Mouse (Mus musculus) limb, embryonic 14.5 days (tissue): ENCODE data around the gene Ccdc152. TPM values are rescaled to one million over a fixed set of nuclear protein-coding genes. Genes with fewer than 3 reads are reported as not detected.

ENCODE experiments used
- ATAC-seq: fragments of 200-750 bp; cut with Nextera tagmentation; 2 replicates; pipeline ENCODE4 v1.8.0; 2017; ENCODE audit warnings: low read depth, moderate number of reproducible peaks, moderate TSS enrichment; ENCODE audit not compliant: low FRiP score
- DNase-seq: peaks from one replicate; pipeline ENCODE4 v3.0.0-alpha.2; 2015; ENCODE audit warnings: low spot score
- H3K27ac ChIP-seq: fragments of 300-500 bp; sonication (generic); replicated peaks from 2 replicates; pipeline ENCODE4 v1.5.1; 2014; ENCODE audit warnings: low read depth, mild to moderate bottlenecking, low read length, moderate library complexity, mixed read lengths
- H3K27me3 ChIP-seq: fragments of 300-500 bp; sonication (generic); 2 replicates; pipeline ENCODE4 v1.6.1; 2014; ENCODE audit warnings: low read length, mixed read lengths; ENCODE audit not compliant: control insufficient read depth, insufficient read depth
- H3K36me3 ChIP-seq: fragments of 300-500 bp; sonication (generic); 2 replicates; pipeline ENCODE4 v1.6.1; 2014; ENCODE audit warnings: mild to moderate bottlenecking, low read length, moderate library complexity, mixed read lengths; ENCODE audit not compliant: control insufficient read depth, insufficient read depth
- H3K4me1 ChIP-seq: fragments of 300-500 bp; sonication (generic); 2 replicates; pipeline ENCODE4 v1.6.1; 2014; ENCODE audit warnings: antibody characterized with exemption, low read length, mixed read lengths; ENCODE audit not compliant: control insufficient read depth, insufficient read depth
- H3K4me2 ChIP-seq: fragments of 300-500 bp; sonication (generic); replicated peaks from 2 replicates; pipeline ENCODE4 v1.6.1; 2014; ENCODE audit warnings: low read depth, mild to moderate bottlenecking, low read length, moderate library complexity; ENCODE audit not compliant: severe bottlenecking
- H3K4me3 ChIP-seq: fragments of 300-500 bp; sonication (generic); replicated peaks from 2 replicates; pipeline ENCODE4 v1.5.1; 2014; ENCODE audit warnings: low read length
- H3K9ac ChIP-seq: fragments of 300-500 bp; sonication (generic); 2 replicates; pipeline ENCODE4 v1.6.1; 2014; ENCODE audit warnings: mild to moderate bottlenecking, low read depth, low read length, moderate library complexity; ENCODE audit not compliant: severe bottlenecking
- H3K9me3 ChIP-seq: fragments of 300-500 bp; sonication (generic); 2 replicates; pipeline ENCODE4 v1.6.1; 2016; ENCODE audit warnings: low read length; ENCODE audit not compliant: control insufficient read depth
- POLR2A ChIP-seq: fragments of 200-500 bp; IDR thresholded peaks from 2 replicates; pipeline ENCODE4 v1.8.0; 2012; ENCODE audit warnings: inconsistent platforms, mild to moderate bottlenecking, moderate library complexity, borderline replicate concordance; ENCODE audit not compliant: insufficient read depth, insufficient read length; ENCODE audit errors: extremely low read depth
- WGBS: fragments of 180-500 bp; shearing (Covaris S2); extraction: QIAGEN DNeasy Blood & Tissue Kit; methylation state at CpG from one replicate; pipeline ENCODE4 v1.1.7; 2014; 5-methylcytosine and 5-hydroxymethylcytosine counted together
- polyA plus RNA-seq, 2 experiments: library from polyadenylated mRNA; depleted of rRNA in 1 of 2; stranded (reverse) in 1 of 2; unstranded in 1 of 2; fragments of >200 nt; fragmentation: Nextera tagmentation in 1 of 2; extraction: Ambion mirVana in 1 of 2; gene quantifications; 2 replicates each; pipeline versions ENCODE4 v1.2.1 to v1.2.3; 2012 to 2014

The Ccdc152 gene
- polyA plus RNA-seq (2012; rRNA removed) (0.56 and 0.77 TPM in 2 replicates), polyA plus RNA-seq (2014; fragmentation: Nextera tagmentation; extraction: Ambion mirVana) (0.26 TPM in 1 of 2 replicates, not detected in the other)

- Histone ChIP-seq H3K4me1 (no peaks in the 10 kb centered on the region), H3K4me2 (no peak within 1 kb of the TSS), H3K27ac (no peak within 1 kb of the TSS), H3K9ac (no peak within 1 kb of the TSS), H3K36me3 (no peaks in the 10 kb centered on the region), H3K9me3 (no peaks in the 10 kb centered on the region), H3K4me3 (no peak within 1 kb of the TSS), H3K27me3 (no peaks in the 10 kb centered on the region)
- 91% methylated on average over 12 of the region's 12 CpGs for WGBS
- TF ChIP-seq POLR2A = no peak
- ATAC-seq (no peak), DNase-seq (no peak)
These were observed at the start of gene Ccdc152 for GRCm38 (mm10) chr15:3303426-3303825. TSS of gene Ccdc152 (minus strand) at chr15:3303526.

GRCm38 (mm10) chr15:3349306-3350064, 46.2 kb upstream of the Ccdc152 start:
- no peak for DNase-seq
- no peak for ATAC-seq
- WGBS = 68% methylated on average over 6 of the region's 6 CpGs
- Histone ChIP-seq H3K27ac (no peak overlapping the region), H3K4me2 (no peak overlapping the region), H3K9ac (no peak overlapping the region), H3K4me1 (no peaks in the 10 kb centered on the region), H3K27me3 (no peaks in the 10 kb centered on the region), H3K4me3 (no peak overlapping the region), H3K36me3 (no peaks in the 10 kb centered on the region; the same call in 1 of the 2 replicates), H3K9me3 (no peaks in the 10 kb centered on the region)
- TF ChIP-seq POLR2A = no peak

- Histone ChIP-seq H3K27ac (no peak overlapping the region), H3K4me2 (no peak overlapping the region), H3K4me1 (no peaks in the 10 kb centered on the region), H3K9ac (no peak overlapping the region), H3K36me3 (no peaks in the 10 kb centered on the region; the same call in 1 of the 2 replicates), H3K27me3 (no peaks in the 10 kb centered on the region), H3K9me3 (no peaks in the 10 kb centered on the region), H3K4me3 (no peak overlapping the region)
- 80% methylated on average over 3 of the region's 3 CpGs for WGBS
- ATAC-seq (no peak), DNase-seq (no peak)
- no peak for TF ChIP-seq POLR2A
These were observed 43.4 kb upstream of the Ccdc152 start for GRCm38 (mm10) chr15:3346682-3347081.

- Histone ChIP-seq H3K9ac (no peak overlapping the region), H3K27ac (no peak overlapping the region; the same call in 1 of the 2 replicates), H3K9me3 (no peaks in the 10 kb centered on the region), H3K4me3 (no peak overlapping the region), H3K4me2 (no peak overlapping the region), H3K4me1 (no peaks in the 10 kb centered on the region), H3K36me3 (peaks cover 7% of the 10 kb centered on the region), H3K27me3 (no peaks in the 10 kb centered on the region)
- no peak for TF ChIP-seq POLR2A
- ATAC-seq = no peak
- 67% methylated on average over 4 of the region's 4 CpGs for WGBS
- DNase-seq = peak; percentile 34
These were observed 41.2 kb upstream of the Ccdc152 start for GRCm38 (mm10) chr15:3344555-3344954.

- DNase-seq = peak; percentile 46
- peak; percentile 64 for ATAC-seq
- Histone ChIP-seq H3K4me2 (no peak overlapping the region), H3K27ac (no peak overlapping the region), H3K36me3 (peaks cover 18% of the 10 kb centered on the region), H3K4me3 (no peak overlapping the region), H3K27me3 (no peaks in the 10 kb centered on the region), H3K4me1 (no peaks in the 10 kb centered on the region), H3K9me3 (no peaks in the 10 kb centered on the region), H3K9ac (no peak overlapping the region)
- WGBS = 79% methylated on average over 4 of the region's 4 CpGs
- no peak for TF ChIP-seq POLR2A
These were observed 38.7 kb upstream of the Ccdc152 start for GRCm38 (mm10) chr15:3341806-3342582.
